Mouse (Mus musculus) heart, adult 2 months (tissue): ENCODE measurements around the gene Angptl3.

Source experiments
- CTCF ChIP-seq: fragments of 200-600 bp; IDR thresholded peaks from 2 replicates; pipeline ENCODE4 v1.8.1; 2022; ENCODE audit warnings: antibody characterized with exemption, mild to moderate bottlenecking, moderate library complexity
- POLR2A ChIP-seq: fragments of 200-500 bp; IDR thresholded peaks from 2 replicates; pipeline ENCODE4 v1.6.1; 2011; ENCODE audit warnings: mild to moderate bottlenecking, low read depth, low read length, control low read depth; ENCODE audit not compliant: insufficient read depth

GRCm38 (mm10) chr4:99030686-99031085, at the start of gene Angptl3:
- TF ChIP-seq CTCF = no peak
- no peak for TF ChIP-seq POLR2A
